Mouse (Mus musculus): ENCODE measurements around the gene Olfr876. TPM values are rescaled to one million over a fixed set of nuclear protein-coding genes. Genes with fewer than 3 reads are reported as not detected.

Gene Olfr876
- total RNA-seq, 2 experiments from 2014 or later, result not detected

DNA sequence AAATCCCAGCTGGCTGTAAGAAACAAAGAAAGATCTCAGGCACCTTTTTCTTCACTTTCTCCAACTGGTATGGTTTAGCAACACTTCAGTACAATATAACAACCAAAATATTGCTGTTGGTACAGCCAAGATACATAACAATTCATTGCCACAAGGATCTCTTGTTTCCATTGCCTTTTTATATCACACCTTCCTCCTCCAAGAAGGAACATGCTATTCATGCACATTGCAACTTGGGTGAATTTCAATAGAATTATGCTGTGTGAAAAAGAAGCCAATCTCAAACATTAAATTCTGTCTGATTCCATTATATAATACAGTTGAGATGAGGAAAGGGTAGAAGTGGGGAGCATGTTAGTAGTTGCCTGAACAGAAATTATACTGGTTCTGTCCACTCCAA lies 27.1 kb downstream of the Olfr876 start:
- no peak for TF ChIP-seq CTCF (IDR thresholded peaks at IDR 0.05)
- intact Hi-C loops (cut with DNase I), result no loop called here
- no peak overlapping the region for H3K4me3 ChIP-seq
- H3K27ac ChIP-seq, result no peak overlapping the region
- no peak for DNase-seq

DNA sequence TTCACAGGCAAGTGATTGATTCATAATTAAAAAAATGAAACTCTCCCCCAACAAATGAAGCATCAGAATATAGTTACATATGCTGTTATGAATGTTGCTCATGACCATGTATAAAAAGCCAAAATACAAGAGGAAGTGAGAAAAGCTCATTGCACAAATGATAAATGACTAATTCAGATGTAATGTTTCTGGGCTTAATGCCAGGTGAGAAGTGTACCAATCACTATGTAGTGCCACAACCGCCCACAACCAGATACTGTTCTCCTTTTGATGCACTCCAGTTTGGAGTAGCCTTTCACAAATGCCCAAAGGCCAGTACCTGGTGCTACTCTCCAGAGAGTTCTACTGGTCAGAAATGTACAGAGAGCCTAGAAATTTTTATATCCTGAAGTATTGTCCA lies 30.5 kb downstream of the Olfr876 start:
- no peak for DNase-seq
- intact Hi-C loops (cut with DNase I), result no loop called here
- TF ChIP-seq CTCF (IDR thresholded peaks at IDR 0.05), result no peak
- H3K27ac ChIP-seq, result no peak overlapping the region
- H3K4me3 ChIP-seq, result no peak overlapping the region

DNA sequence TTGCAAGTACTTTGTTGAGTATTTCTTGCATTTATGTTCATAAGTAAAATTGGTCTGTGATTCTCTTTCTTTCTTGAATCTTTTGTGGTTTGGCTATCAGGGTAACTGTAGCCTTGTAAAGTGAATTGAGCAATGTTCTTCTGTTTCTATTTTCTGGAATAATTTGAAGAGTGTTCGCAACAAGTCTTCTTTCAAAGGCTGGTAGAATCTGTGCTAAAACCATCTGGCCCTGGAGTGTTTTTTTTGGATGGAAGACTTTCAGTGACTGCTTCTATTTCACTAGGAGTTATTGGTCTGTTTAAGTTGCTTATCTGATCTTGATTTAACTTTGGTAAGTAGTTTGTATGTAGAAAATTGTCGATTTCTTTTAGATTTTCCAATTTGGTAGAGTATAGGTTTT lies 46.4 kb downstream of the Olfr876 start:
- Histone ChIP-seq H3K27ac (no peak overlapping the region), H3K4me3 (no peak overlapping the region)
- no peak for TF ChIP-seq CTCF (IDR thresholded peaks at IDR 0.05)
- intact Hi-C loops (cut with DNase I), result no loop called here
- no peak for DNase-seq

DNA sequence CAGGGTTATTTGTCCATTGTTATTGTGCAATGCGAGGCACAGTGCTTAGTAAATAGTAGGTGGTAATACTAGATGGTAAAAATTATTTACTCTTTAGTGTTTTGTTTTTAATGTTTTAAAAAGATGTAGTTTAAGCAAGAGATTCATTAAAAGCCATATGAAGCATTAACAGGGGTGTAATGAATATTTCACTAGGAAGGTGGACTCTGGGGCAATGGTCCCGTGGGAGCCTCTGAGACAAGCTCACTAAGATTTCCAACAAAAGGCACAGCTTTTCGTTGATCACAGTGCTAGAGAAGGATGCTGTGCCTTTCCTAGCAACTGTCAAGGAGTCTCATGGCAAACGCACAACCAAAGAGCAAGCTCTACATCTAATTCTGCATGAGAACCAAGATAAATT lies 51.1 kb downstream of the Olfr876 start, which contains the start of gene Olfr877:
Gene Olfr877 (plus strand): TSS at position 301 of the 400 bp plus-strand sequence.
- no peak for TF ChIP-seq CTCF (IDR thresholded peaks at IDR 0.05)
- Histone ChIP-seq H3K27ac (no peak within 1 kb of the TSS), H3K4me3 (no peak within 1 kb of the TSS)
- intact Hi-C loops (cut with DNase I), result no loop called here
- DNase-seq, result no peak

Other genes with a start within 250 kb of the Olfr876 start
- 1 to 10 TPM; 4.1 to 4.6 TPM for gene Siae, start 247.3 kb upstream of the Olfr876 start, total RNA-seq (2021)
- 1 to 10 TPM; 3.1 to 4.1 TPM for gene Spa17, start 189.3 kb upstream of the Olfr876 start, total RNA-seq (2021)
- 10 to 100 TPM; 29.3 to 31.7 TPM for gene Tbrg1, start 145.7 kb upstream of the Olfr876 start, total RNA-seq (2021)
- gene Panx3, start 133.8 kb upstream of the Olfr876 start, total RNA-seq (2021), result not detected
- gene Olfr160, start 86.8 kb upstream of the Olfr876 start, total RNA-seq (2021), result not detected
- gene Olfr874, start 57.9 kb upstream of the Olfr876 start, total RNA-seq (2021), result not detected
- gene Olfr875, start 31.2 kb upstream of the Olfr876 start, total RNA-seq (2021), result not detected
- not detected for gene Olfr877, start 51.2 kb downstream of the Olfr876 start, total RNA-seq (2021)
- gene Olfr145, start 93.7 kb downstream of the Olfr876 start, total RNA-seq (2021), result not detected
- not detected for gene Olfr878, start 114.8 kb downstream of the Olfr876 start, total RNA-seq (2021)
- not detected for gene Olfr881, start 188.8 kb downstream of the Olfr876 start, total RNA-seq (2021)
- not detected for gene Olfr883, start 222.8 kb downstream of the Olfr876 start, total RNA-seq (2021)
- gene Olfr884, start 243.5 kb downstream of the Olfr876 start, total RNA-seq (2021), result not detected

All from gastrocnemius, adult 2 months (tissue).